In genomic region chr11:92774780-92775179, GRCm38 (mm10) we compare ENCODE assay signal across 10 mouse cellular contexts.
DNase-seq lines count a peak whose midpoint lies in the region; ATAC-seq and TF ChIP-seq lines count a peak whose summit lies in the region.
"Had no signal": no experiment of that assay in that cellular context is flagged by ENCODE, and none has a peak within 500 bp of the region (broad histone marks: within the 10 kb centered on the region; RNA-seq: fewer than 3 reads in every experiment).

No protein-coding gene starts in this region.

- DNase-seq in cerebellum, adult 18-20 months = peak; percentile 3 to 4
- DNase-seq in cerebellum, postnatal 36 days = no peak
- no peak for DNase-seq in left cerebral cortex, adult 2 months (ENCODE audit: extremely low spot score in 1 of 2, low spot score in 2 of 2)
- no peak for DNase-seq in left cerebral cortex, adult 8-10 months (ENCODE audit: low spot score in 2 of 2)
- peak; percentile 13 for DNase-seq in WW6 (ENCODE audit: low read depth, low spot score)
- peak; percentile 19 for DNase-seq in embryonic facial prominence, embryonic 14.5 days (ENCODE audit: low spot score)
- DNase-seq: liver, embryonic 13.5 days had no signal

- H3K36me3 ChIP-seq in embryonic facial prominence, embryonic 14.5 days (ENCODE audit: control insufficient read depth, insufficient read depth, low read length) = no peaks in the 10 kb centered on the region
- no peaks in the 10 kb centered on the region for H3K36me3 ChIP-seq in liver, embryonic 12.5 days
- H3K36me3 ChIP-seq: liver, embryonic 13.5 days; stomach, embryonic 15.5 days had no signal

- no peaks in the 10 kb centered on the region for H3K4me1 ChIP-seq in embryonic facial prominence, embryonic 14.5 days (ENCODE audit: control insufficient read depth, insufficient read depth, low read length)
- no peaks in the 10 kb centered on the region for H3K4me1 ChIP-seq in liver, embryonic 12.5 days
- H3K4me1 ChIP-seq: liver, embryonic 13.5 days; stomach, embryonic 15.5 days had no signal

- no peak overlapping the region for H3K27ac ChIP-seq in left cerebral cortex, adult 2 months
- H3K27ac ChIP-seq in embryonic facial prominence, embryonic 14.5 days (replicated peaks; ENCODE audit: low read depth, low read length) = no peak overlapping the region
- H3K27ac ChIP-seq in liver, embryonic 12.5 days = no peak overlapping the region
- H3K27ac ChIP-seq: liver, embryonic 13.5 days; stomach, embryonic 15.5 days had no signal

- TF ChIP-seq CTCF in left cerebral cortex, adult 2 months (IDR thresholded peaks at IDR 0.05) = peak; percentile 33

- H3K4me2 ChIP-seq in embryonic facial prominence, embryonic 14.5 days (ENCODE audit: low read depth, low read length) = no peak overlapping the region
- no peak overlapping the region for H3K4me2 ChIP-seq in liver, embryonic 12.5 days
- H3K4me2 ChIP-seq: liver, embryonic 13.5 days; stomach, embryonic 15.5 days had no signal

- WGBS in embryonic facial prominence, embryonic 14.5 days = 14% methylated on average over 3 of the region's 3 CpGs
- WGBS in liver, embryonic 12.5 days (ENCODE audit: insufficient replicate concordance) = 24% methylated on average over 3 of the region's 3 CpGs

- no peak overlapping the region for H3K4me3 ChIP-seq in left cerebral cortex, adult 2 months
- no peak overlapping the region for H3K4me3 ChIP-seq in embryonic facial prominence, embryonic 14.5 days (ENCODE audit: low read depth, low read length)
- H3K4me3 ChIP-seq in liver, embryonic 12.5 days = no peak overlapping the region
- H3K4me3 ChIP-seq: liver, embryonic 13.5 days; stomach, embryonic 15.5 days had no signal

- H3K27me3 ChIP-seq in embryonic facial prominence, embryonic 14.5 days (replicated peaks; ENCODE audit: control insufficient read depth, insufficient read depth, low read length) = no peaks in the 10 kb centered on the region
- H3K27me3 ChIP-seq in liver, embryonic 12.5 days (replicated peaks) = no peaks in the 10 kb centered on the region
- H3K27me3 ChIP-seq: liver, embryonic 13.5 days; stomach, embryonic 15.5 days had no signal

- H3K9me3 ChIP-seq in embryonic facial prominence, embryonic 14.5 days (ENCODE audit: control insufficient read depth, low read length) = no peaks in the 10 kb centered on the region; the same call in 1 of the 2 replicates
- no peaks in the 10 kb centered on the region for H3K9me3 ChIP-seq in liver, embryonic 12.5 days (replicated peaks)
- H3K9me3 ChIP-seq: liver, embryonic 13.5 days; stomach, embryonic 15.5 days had no signal

- H3K9ac ChIP-seq in embryonic facial prominence, embryonic 14.5 days (ENCODE audit: low read depth, low read length) = no peak overlapping the region
- H3K9ac ChIP-seq in liver, embryonic 12.5 days = no peak overlapping the region
- H3K9ac ChIP-seq: liver, embryonic 13.5 days; stomach, embryonic 15.5 days had no signal

- intact Hi-C loops in left cerebral cortex, adult 2 months (cut with DNase I) = no loop called here

- ATAC-seq in embryonic facial prominence, embryonic 14.5 days (ENCODE audit: low read depth) = no peak
- ATAC-seq in granulocyte monocyte progenitor cell, adult 5-6 weeks (replicated peaks; ENCODE audit: poor library complexity, severe bottlenecking) = no peak
- no peak for ATAC-seq in liver, embryonic 12.5 days

Comparison
In these comparisons a context has a peak if more than half of its experiments do, and no peak if none do; other contexts are left out.
1. DNase-seq: peak in cerebellum, adult 18-20 months (2 of 2), WW6 (single experiment) and embryonic facial prominence, embryonic 14.5 days (single experiment); none in cerebellum, postnatal 36 days (0 of 2), left cerebral cortex, adult 2 months (0 of 2) and left cerebral cortex, adult 8-10 months (0 of 2).